Mouse (Mus musculus): ENCODE results near the gene Pptc7. TPM values are rescaled to one million over a fixed set of nuclear protein-coding genes. Genes with fewer than 3 reads are reported as not detected.

Pptc7 gene
- polyA plus RNA-seq, 1 experiment, result 48.4 TPM

GRCm38 (mm10) chr5:122258027-122258741 is 26.0 kb upstream of the Pptc7 start:
- WGBS, result 76% methylated on average over 6 of the region's 6 CpGs
- Histone ChIP-seq H3K4me1 (ENCODE audit: control insufficient read depth, insufficient read depth, low read length) (no peaks in the 10 kb centered on the region), H3K27ac (ENCODE audit: insufficient read depth, low read length) (no peak overlapping the region)

GRCm38 (mm10) chr5:122262104-122262503 is 22.1 kb upstream of the Pptc7 start:
- H3K4me3 ChIP-seq (replicated peaks; ENCODE audit: insufficient read depth, low read depth, low read length), result no peak overlapping the region
- TF ChIP-seq POLR2A (IDR thresholded peaks at IDR 0.05; ENCODE audit: borderline replicate concordance, insufficient read depth, low read length) (no peak), CTCF (IDR thresholded peaks at IDR 0.05; ENCODE audit: borderline replicate concordance, insufficient read depth, low read depth, low read length) (peak; percentile 25; the same call in 1 of the 2 replicates)
- no peak overlapping the region for H3K27ac ChIP-seq (ENCODE audit: insufficient read depth, low read length)
- H3K4me1 ChIP-seq (ENCODE audit: control insufficient read depth, insufficient read depth, low read length), result no peaks in the 10 kb centered on the region
- 69% methylated on average over 7 of the region's 7 CpGs for WGBS
- no peak for DNase-seq
- H3K27me3 ChIP-seq (ENCODE audit: control insufficient read depth, insufficient read depth, low read length), result no peaks in the 10 kb centered on the region

More at GRCm38 (mm10) chr5:122258027-122258741, 26.0 kb upstream of the Pptc7 start:
- TF ChIP-seq CTCF (IDR thresholded peaks at IDR 0.05; ENCODE audit: borderline replicate concordance, insufficient read depth, low read depth, low read length) (no peak), POLR2A (IDR thresholded peaks at IDR 0.05; ENCODE audit: borderline replicate concordance, insufficient read depth, low read length) (no peak)
- Histone ChIP-seq H3K27me3 (ENCODE audit: control insufficient read depth, insufficient read depth, low read length) (no peaks in the 10 kb centered on the region), H3K4me3 (replicated peaks; ENCODE audit: insufficient read depth, low read depth, low read length) (no peak overlapping the region)
- DNase-seq, result no peak

DNA sequence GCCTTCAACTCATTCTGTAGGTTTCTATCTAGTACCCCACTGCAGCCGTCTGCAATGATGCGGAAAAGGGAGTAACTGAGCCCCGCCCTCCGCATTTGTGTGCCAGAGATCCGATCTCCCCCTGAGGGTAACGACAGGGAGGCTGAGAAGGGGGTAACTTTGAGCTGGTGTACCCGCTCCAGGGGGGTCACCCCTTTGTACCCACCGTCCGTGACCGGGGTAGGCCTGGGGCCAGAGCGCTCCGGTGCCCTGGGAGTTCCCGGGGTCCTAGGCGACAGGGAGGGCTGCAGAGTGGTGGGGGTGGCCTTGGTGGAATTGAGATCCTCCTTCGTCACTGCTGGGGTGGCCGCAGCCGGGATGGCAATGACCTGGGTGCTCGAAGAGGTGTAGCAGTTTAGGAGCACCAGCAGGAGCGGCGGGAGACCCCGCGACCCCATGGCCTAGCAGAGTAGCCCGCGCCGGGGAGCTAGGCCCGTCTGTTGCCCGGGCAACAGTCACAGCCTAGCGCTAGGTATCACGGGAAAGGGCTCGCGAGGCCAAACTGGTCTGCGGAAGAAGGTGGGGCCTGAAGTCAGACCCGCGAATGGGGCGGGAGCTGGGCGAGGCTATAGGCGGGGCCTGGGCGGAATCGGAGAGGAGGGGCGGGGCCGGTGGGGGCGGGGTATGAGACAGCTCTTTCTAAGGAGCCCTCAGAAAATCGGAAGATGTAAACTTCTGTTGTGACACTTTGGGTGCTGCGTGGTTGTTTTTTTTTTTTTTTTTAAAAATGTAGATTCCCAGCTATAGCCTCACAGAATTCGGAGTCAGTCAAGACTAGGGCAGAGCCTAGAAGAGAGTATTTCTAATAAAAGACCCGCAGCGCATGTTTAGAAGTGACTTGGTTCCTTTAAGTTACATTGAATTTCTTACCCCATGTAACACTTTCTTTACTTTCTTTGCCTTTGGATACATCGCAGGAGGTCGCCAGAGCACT is 19.9 kb upstream of the Pptc7 start, which contains the start of gene Tctn1:
Gene Tctn1 (minus strand): TSS at position 528 of the 973 bp plus-strand sequence.
- under 1% methylated on average over 49 of the region's 49 CpGs for WGBS
- H3K27me3 ChIP-seq (ENCODE audit: control insufficient read depth, insufficient read depth, low read length), result no peaks in the 10 kb centered on the region
- DNase-seq, result peak; percentile 87 to 91
- peak within 1 kb of the TSS; percentile 92 for H3K4me3 ChIP-seq (replicated peaks; ENCODE audit: insufficient read depth, low read depth, low read length)
- no peaks in the 10 kb centered on the region for H3K4me1 ChIP-seq (ENCODE audit: control insufficient read depth, insufficient read depth, low read length)
- TF ChIP-seq CTCF (IDR thresholded peaks at IDR 0.05; ENCODE audit: borderline replicate concordance, insufficient read depth, low read depth, low read length), result no peak
- peak; percentile 51; the same call in 1 of the 2 replicates for TF ChIP-seq POLR2A (IDR thresholded peaks at IDR 0.05; ENCODE audit: borderline replicate concordance, insufficient read depth, low read length)
- H3K27ac ChIP-seq (ENCODE audit: insufficient read depth, low read length), result peak within 1 kb of the TSS; percentile 44

GRCm38 (mm10) chr5:122265187-122265586 is 19.0 kb upstream of the Pptc7 start:
- no peak overlapping the region for H3K4me3 ChIP-seq (replicated peaks; ENCODE audit: insufficient read depth, low read depth, low read length)

GRCm38 (mm10) chr5:122265942-122266341 is 18.2 kb upstream of the Pptc7 start:
- no peaks in the 10 kb centered on the region for H3K4me1 ChIP-seq (ENCODE audit: control insufficient read depth, insufficient read depth, low read length)

More at GRCm38 (mm10) chr5:122265187-122265586, 19.0 kb upstream of the Pptc7 start:
- no peak overlapping the region for H3K27ac ChIP-seq (ENCODE audit: insufficient read depth, low read length)
- no peak for DNase-seq
- no peaks in the 10 kb centered on the region for H3K4me1 ChIP-seq (ENCODE audit: control insufficient read depth, insufficient read depth, low read length)
- TF ChIP-seq POLR2A (IDR thresholded peaks at IDR 0.05; ENCODE audit: borderline replicate concordance, insufficient read depth, low read length) (no peak), CTCF (IDR thresholded peaks at IDR 0.05; ENCODE audit: borderline replicate concordance, insufficient read depth, low read depth, low read length) (no peak)
- 77% methylated on average over 3 of the region's 3 CpGs for WGBS
- no peaks in the 10 kb centered on the region for H3K27me3 ChIP-seq (ENCODE audit: control insufficient read depth, insufficient read depth, low read length)

GRCm38 (mm10) chr5:122267136-122267535 is 17.0 kb upstream of the Pptc7 start:
- TF ChIP-seq POLR2A (IDR thresholded peaks at IDR 0.05; ENCODE audit: borderline replicate concordance, insufficient read depth, low read length) (no peak), CTCF (IDR thresholded peaks at IDR 0.05; ENCODE audit: borderline replicate concordance, insufficient read depth, low read depth, low read length) (no peak)
- no peaks in the 10 kb centered on the region for H3K27me3 ChIP-seq (ENCODE audit: control insufficient read depth, insufficient read depth, low read length)
- H3K27ac ChIP-seq (ENCODE audit: insufficient read depth, low read length), result no peak overlapping the region
- 82% methylated on average over 7 of the region's 7 CpGs for WGBS
- no peaks in the 10 kb centered on the region for H3K4me1 ChIP-seq (ENCODE audit: control insufficient read depth, insufficient read depth, low read length)
- DNase-seq, result no peak
- H3K4me3 ChIP-seq (replicated peaks; ENCODE audit: insufficient read depth, low read depth, low read length), result no peak overlapping the region

More at GRCm38 (mm10) chr5:122265942-122266341, 18.2 kb upstream of the Pptc7 start:
- H3K27ac ChIP-seq (ENCODE audit: insufficient read depth, low read length), result no peak overlapping the region
- no peak for TF ChIP-seq CTCF (IDR thresholded peaks at IDR 0.05; ENCODE audit: borderline replicate concordance, insufficient read depth, low read depth, low read length)
- no peak for TF ChIP-seq POLR2A (IDR thresholded peaks at IDR 0.05; ENCODE audit: borderline replicate concordance, insufficient read depth, low read length)
- no peak overlapping the region for H3K4me3 ChIP-seq (replicated peaks; ENCODE audit: insufficient read depth, low read depth, low read length)
- WGBS, result 95% methylated on average over 2 of the region's 2 CpGs
- DNase-seq, result no peak
- H3K27me3 ChIP-seq (ENCODE audit: control insufficient read depth, insufficient read depth, low read length), result no peaks in the 10 kb centered on the region

GRCm38 (mm10) chr5:122267899-122268298 is 16.3 kb upstream of the Pptc7 start:
- 23% methylated on average over 5 of the region's 5 CpGs for WGBS
- no peaks in the 10 kb centered on the region for H3K27me3 ChIP-seq (ENCODE audit: control insufficient read depth, insufficient read depth, low read length)
- no peaks in the 10 kb centered on the region for H3K4me1 ChIP-seq (ENCODE audit: control insufficient read depth, insufficient read depth, low read length)
- TF ChIP-seq POLR2A (IDR thresholded peaks at IDR 0.05; ENCODE audit: borderline replicate concordance, insufficient read depth, low read length), result no peak
- TF ChIP-seq CTCF (IDR thresholded peaks at IDR 0.05; ENCODE audit: borderline replicate concordance, insufficient read depth, low read depth, low read length), result peak; percentile 39; the same call in 1 of the 2 replicates
- H3K27ac ChIP-seq (ENCODE audit: insufficient read depth, low read length), result no peak overlapping the region
- no peak overlapping the region for H3K4me3 ChIP-seq (replicated peaks; ENCODE audit: insufficient read depth, low read depth, low read length)
- peak; percentile 69 to 83 for DNase-seq
